ENCODE assay signal across 9 mouse cellular contexts in the genomic region with DNA sequence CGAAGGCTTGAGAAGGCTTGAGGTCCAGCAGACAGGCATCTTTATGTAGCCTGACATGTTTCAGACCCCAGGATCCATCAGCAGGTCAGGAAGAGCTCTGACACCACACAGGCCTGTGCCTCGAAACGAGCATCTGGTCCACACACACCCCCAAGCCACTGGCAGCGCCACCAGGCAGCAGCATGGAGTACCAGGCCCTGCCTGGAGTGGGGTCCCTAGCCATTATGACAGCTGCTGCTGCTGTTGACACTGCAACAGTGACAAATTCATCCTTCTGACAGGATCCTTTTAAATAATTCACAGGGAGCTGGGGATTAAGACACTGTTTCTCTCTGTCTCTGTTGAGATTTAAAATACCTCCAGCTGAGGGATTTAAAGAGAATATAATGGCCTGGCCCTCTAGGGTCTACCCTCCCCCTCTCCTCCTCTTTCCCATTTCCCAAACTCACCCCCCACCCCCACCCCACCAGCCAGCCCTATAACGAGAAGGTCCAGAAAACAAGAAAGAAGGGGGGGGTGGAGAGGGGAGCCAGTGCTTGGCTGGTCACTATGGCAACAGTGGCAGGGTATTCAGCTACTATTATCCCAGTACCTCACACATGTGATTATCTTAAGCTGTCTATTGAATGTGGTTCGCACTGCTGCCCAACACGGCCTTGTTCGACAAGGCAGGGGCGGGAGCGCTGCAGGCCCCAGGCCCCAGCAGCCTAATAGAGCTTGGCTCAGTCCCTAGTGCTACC.
DNase-seq lines count a peak whose midpoint lies in the region; ATAC-seq and TF ChIP-seq lines count a peak whose summit lies in the region.
"Had no signal": no experiment of that assay in that cellular context is flagged by ENCODE, and none has a peak within 500 bp of the region (broad histone marks: within the 10 kb centered on the region; RNA-seq: fewer than 3 reads in every experiment).

No protein-coding gene starts in this region.

- peaks cover 13% of the 10 kb centered on the region for H3K27me3 ChIP-seq in forebrain, embryonic 16.5 days (replicated peaks; ENCODE audit: control insufficient read depth, insufficient read depth, low read length)
- H3K27me3 ChIP-seq in midbrain, embryonic 10.5 days (ENCODE audit: low read depth, poor library complexity, severe bottlenecking) = peaks cover 81% of the 10 kb centered on the region

- peak overlapping the region; percentile 60 for H3K27ac ChIP-seq in forebrain, embryonic 16.5 days (ENCODE audit: low read length)
- peak overlapping the region; percentile 82 for H3K27ac ChIP-seq in midbrain, embryonic 10.5 days (replicated peaks)

- no peaks in the 10 kb centered on the region for H3K9me3 ChIP-seq in forebrain, embryonic 16.5 days (ENCODE audit: control insufficient read depth, low read length)
- H3K9me3 ChIP-seq in midbrain, embryonic 10.5 days (replicated peaks) = no peaks in the 10 kb centered on the region

- 2% methylated on average over 10 of the region's 10 CpGs for WGBS in forebrain, embryonic 16.5 days
- 6% methylated on average over 10 of the region's 10 CpGs for WGBS in midbrain, embryonic 10.5 days

- peaks cover 31% of the 10 kb centered on the region for H3K4me1 ChIP-seq in forebrain, embryonic 16.5 days (replicated peaks; ENCODE audit: control insufficient read depth, insufficient read depth, low read length)
- peaks cover 64% of the 10 kb centered on the region for H3K4me1 ChIP-seq in midbrain, embryonic 10.5 days

- DNase-seq in cerebellum, postnatal 10 days = peak; percentile 31 to 42
- no peak for DNase-seq in cerebellum, adult 18-20 months
- peak; percentile 98 for DNase-seq in brain, embryonic 14.5 days (ENCODE audit: low read depth)
- DNase-seq in midbrain, embryonic 10.5 days (ENCODE audit: low spot score) = peak; percentile 92
- DNase-seq in thymus, postnatal 25 days = no peak
- DNase-seq in heart, postnatal 25 days (ENCODE audit: low spot score) = no peak
- DNase-seq in kidney, adult 9 months = no peak
- DNase-seq: kidney, adult 11 months had no signal

- TF ChIP-seq CTCF in brain, embryonic 14.5 days (IDR thresholded peaks at IDR 0.05; ENCODE audit: borderline replicate concordance, extremely low read depth, insufficient read depth, insufficient read length) = peak; percentile 31; the same call in 1 of the 2 replicates

- peak; percentile 96 for ATAC-seq in forebrain, embryonic 16.5 days

- no peak overlapping the region; the same call in 1 of the 2 replicates for H3K9ac ChIP-seq in forebrain, embryonic 16.5 days (replicated peaks; ENCODE audit: low read depth, low read length)

- TF ChIP-seq POLR2A in brain, embryonic 14.5 days (IDR thresholded peaks at IDR 0.05; ENCODE audit: borderline replicate concordance, extremely low read depth, insufficient read depth, insufficient read length, poor library complexity, severe bottlenecking) = no peak

- no peak overlapping the region for H3K4me3 ChIP-seq in forebrain, embryonic 16.5 days (replicated peaks; ENCODE audit: low read length)
- H3K4me3 ChIP-seq in midbrain, embryonic 10.5 days = peak overlapping the region; percentile 32

- intact Hi-C loops in heart, postnatal 25 days (cut with DNase I) = no loop called here

- no peak overlapping the region for H3K4me2 ChIP-seq in forebrain, embryonic 16.5 days (ENCODE audit: low read length)

- no peaks in the 10 kb centered on the region for H3K36me3 ChIP-seq in forebrain, embryonic 16.5 days (ENCODE audit: control insufficient read depth, insufficient read depth)
- H3K36me3 ChIP-seq in midbrain, embryonic 10.5 days = no peaks in the 10 kb centered on the region

Comparison
In these comparisons a context has a peak if more than half of its experiments do, and no peak if none do; other contexts are left out.
1. DNase-seq: peak in cerebellum, postnatal 10 days (2 of 2), brain, embryonic 14.5 days (single experiment) and midbrain, embryonic 10.5 days (single experiment); none in cerebellum, adult 18-20 months (0 of 2), thymus, postnatal 25 days (single experiment), heart, postnatal 25 days (single experiment) and kidney, adult 9 months (single experiment).